Mouse (Mus musculus) heart, postnatal 0 days (tissue): Measurements from ENCODE around the gene Cntrl.

Experiments
- CTCF ChIP-seq: IDR thresholded peaks from 2 replicates; pipeline ENCODE4 v1.5.1; 2016; ENCODE audit warnings: antibody characterized with exemption, control low read depth, low read depth
- EP300 ChIP-seq: IDR thresholded peaks from 2 replicates; pipeline ENCODE4 v1.6.1; 2016; ENCODE audit warnings: antibody characterized with exemption, low read depth

GRCm38 (mm10) chr2:35109924-35110304 is 622 bp downstream of the Cntrl start:
- no peak for TF ChIP-seq EP300
- TF ChIP-seq CTCF = no peak
